Mouse (Mus musculus): ENCODE measurements at regions not wholly inside any gene's neighbourhood (a gene's known extent, or its start where the extent isn't known, plus 50 kb on each side); places are given as distances from the start of the nearest gene placed in this dataset.

DNA sequence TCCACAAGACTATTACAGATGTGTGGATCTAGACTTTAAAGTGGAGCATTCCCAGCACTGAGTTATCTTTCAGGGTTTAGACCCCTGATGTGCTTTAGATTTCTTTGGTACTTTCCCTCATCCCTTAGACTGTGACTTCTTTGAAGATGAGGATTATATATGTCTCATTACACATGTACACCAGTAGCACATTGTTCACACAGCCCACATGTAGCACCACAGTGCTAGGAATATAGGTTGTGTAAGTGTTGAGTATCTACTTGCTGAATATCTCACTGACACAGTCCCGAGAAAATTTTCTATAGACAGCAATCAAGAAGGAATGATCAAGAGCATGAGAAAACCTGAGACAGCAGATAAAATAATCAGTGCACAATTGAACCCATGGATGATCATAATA, 243.4 kb upstream of the Brinp1 start:
- DNase-seq (ENCODE audit: inconsistent ontology term): no peak

DNA sequence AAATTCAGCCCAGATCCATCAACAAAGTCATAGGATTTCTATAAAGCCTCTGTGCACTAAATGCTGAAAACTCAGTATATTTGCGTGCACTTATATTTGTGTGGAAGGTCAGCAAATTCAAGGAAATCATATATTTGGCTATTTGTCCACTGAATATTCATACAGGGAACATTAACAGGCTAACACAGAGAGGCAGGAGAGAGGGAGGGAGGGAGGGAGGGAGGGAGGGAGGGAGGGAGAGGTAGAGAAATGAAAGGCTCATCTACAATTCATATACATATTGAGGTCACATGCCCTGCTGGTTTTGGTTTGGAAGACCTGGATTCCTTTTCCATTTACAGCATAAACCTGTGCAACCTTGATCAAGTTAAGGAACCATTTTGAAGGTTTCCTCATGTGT, 241.9 kb upstream of the Brinp1 start:
- DNase-seq (ENCODE audit: inconsistent ontology term): no peak

DNA sequence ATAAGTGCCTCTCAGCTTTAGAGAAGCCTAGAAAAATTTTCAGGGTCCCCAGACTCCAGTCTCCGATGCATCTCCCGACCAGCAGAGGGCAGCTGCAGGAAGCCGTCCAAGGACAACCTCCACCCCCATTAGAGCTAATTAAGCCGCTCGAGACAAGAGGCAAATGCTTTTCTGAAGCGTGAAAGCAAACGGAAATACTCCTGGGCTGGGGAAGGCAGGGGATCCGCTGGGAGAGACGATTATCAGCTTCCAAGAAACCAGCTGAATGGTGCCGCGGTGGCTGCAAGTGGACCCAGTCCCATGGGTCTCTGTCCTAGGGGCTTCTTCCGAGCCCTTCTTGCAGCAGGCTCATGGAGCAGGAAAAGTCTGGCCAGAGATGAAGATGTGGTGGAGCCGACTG, 241.4 kb upstream of the Brinp1 start:
- DNase-seq (ENCODE audit: inconsistent ontology term): peak; percentile 78

Measured in Muller cell, postnatal 12 days (primary cell).